Mouse (Mus musculus) midbrain, postnatal 0 days (tissue): ENCODE results near the gene Card19. TPM values are rescaled to one million over a fixed set of nuclear protein-coding genes. Genes with fewer than 3 reads are reported as not detected.

Experiments used
- ATAC-seq: fragments of 200-750 bp; cut with Nextera tagmentation; 2 replicates; pipeline ENCODE4 v1.8.0; 2017; ENCODE audit warnings: moderate number of reproducible peaks, mild to moderate bottlenecking, moderate TSS enrichment, moderate library complexity; ENCODE audit not compliant: low FRiP score
- DNase-seq: peaks from one replicate; pipeline ENCODE4 v3.0.0-alpha.2; 2015; ENCODE audit warnings: low spot score
- H3K27ac ChIP-seq: fragments of 300-500 bp; sonication (generic); 2 replicates; pipeline ENCODE4 v1.5.1; 2014; ENCODE audit warnings: low read depth, mild to moderate bottlenecking, low read length, mixed read lengths
- H3K27me3 ChIP-seq: fragments of 300-500 bp; sonication (generic); 2 replicates; pipeline ENCODE4 v1.6.1; 2014; ENCODE audit warnings: low read length, control low read depth, mixed read lengths; ENCODE audit not compliant: insufficient read depth
- H3K36me3 ChIP-seq: fragments of 300-500 bp; sonication (generic); 2 replicates; pipeline ENCODE4 v1.6.1; 2014; ENCODE audit warnings: low read length, control low read depth, mixed read lengths; ENCODE audit not compliant: insufficient read depth
- H3K4me1 ChIP-seq: fragments of 300-500 bp; sonication (generic); 2 replicates; pipeline ENCODE4 v1.6.1; 2014; ENCODE audit warnings: mild to moderate bottlenecking, control low read depth, antibody characterized with exemption, low read length, mixed read lengths; ENCODE audit not compliant: insufficient read depth
- H3K4me2 ChIP-seq: fragments of 300-500 bp; sonication (generic); 2 replicates; pipeline ENCODE4 v1.6.1; 2014; ENCODE audit warnings: low read depth, mild to moderate bottlenecking, low read length, mixed read lengths; ENCODE audit not compliant: poor library complexity, severe bottlenecking
- H3K4me3 ChIP-seq: fragments of 300-500 bp; sonication (generic); 2 replicates; pipeline ENCODE4 v1.5.1; 2014; ENCODE audit warnings: low read depth, mild to moderate bottlenecking, low read length, moderate library complexity
- H3K9ac ChIP-seq: fragments of 300-500 bp; sonication (generic); replicated peaks from 2 replicates; pipeline ENCODE4 v1.6.1; 2014; ENCODE audit warnings: mild to moderate bottlenecking, low read length, moderate library complexity, mixed read lengths; ENCODE audit not compliant: poor library complexity, severe bottlenecking
- H3K9me3 ChIP-seq: fragments of 300-500 bp; sonication (generic); 2 replicates; pipeline ENCODE4 v1.6.1; 2016; ENCODE audit warnings: low read length, control low read depth
- CTCF ChIP-seq: IDR thresholded peaks from 2 replicates; pipeline ENCODE4 v1.5.1; 2016; ENCODE audit warnings: antibody characterized with exemption, mild to moderate bottlenecking
- WGBS: fragments of 180-500 bp; shearing (Covaris S2); extraction: QIAGEN DNeasy Blood & Tissue Kit; methylation state at CpG from one replicate; pipeline ENCODE4 v1.1.7; 2014; 5-methylcytosine and 5-hydroxymethylcytosine counted together
- polyA plus RNA-seq: library from polyadenylated mRNA; unstranded; fragments of >200 nt; fragmentation: Nextera tagmentation; extraction: Ambion mirVana; gene quantifications from 2 replicates; pipeline ENCODE4 v1.2.1, GENCODE M21; 2015
- total RNA-seq: library from RNA; depleted of rRNA; stranded (reverse); fragments of >200 nt; gene quantifications from 2 replicates; pipeline ENCODE4 v1.2.3, GENCODE M21; 2014

Card19 gene
- total and polyA plus RNA-seq, 2 experiments from 2014 or later, result 32.7 to 44.5 TPM

- H3K4me2 ChIP-seq, result no peak overlapping the region
- H3K27ac ChIP-seq, result no peak overlapping the region
- H3K4me3 ChIP-seq, result no peak overlapping the region
- no peak for ATAC-seq
- DNase-seq, result no peak
- H3K36me3 ChIP-seq, result no peaks in the 10 kb centered on the region
- no peak for TF ChIP-seq CTCF
- no peak overlapping the region for H3K9ac ChIP-seq
- no peaks in the 10 kb centered on the region for H3K9me3 ChIP-seq
- H3K4me1 ChIP-seq, result no peaks in the 10 kb centered on the region
- 84% methylated on average over 5 of the region's 5 CpGs for WGBS
- no peaks in the 10 kb centered on the region for H3K27me3 ChIP-seq
Measured at GRCm38 (mm10) chr13:49180274-49180673, 35.6 kb downstream of the Card19 start.

- no peak overlapping the region for H3K9ac ChIP-seq
- TF ChIP-seq CTCF, result no peak
- H3K27me3 ChIP-seq, result no peaks in the 10 kb centered on the region
- H3K4me1 ChIP-seq, result no peaks in the 10 kb centered on the region
- no peaks in the 10 kb centered on the region for H3K9me3 ChIP-seq
- DNase-seq (peak; percentile 91), ATAC-seq (peak; percentile 84)
- no peak overlapping the region for H3K4me2 ChIP-seq
- H3K36me3 ChIP-seq, result no peaks in the 10 kb centered on the region
- no peak overlapping the region for H3K4me3 ChIP-seq
- no peak overlapping the region for H3K27ac ChIP-seq
- 66% methylated on average over 19 of the region's 19 CpGs for WGBS
Measured at GRCm38 (mm10) chr13:49178839-49179585, 36.8 kb downstream of the Card19 start.

GRCm38 (mm10) chr13:49175509-49175908 is 40.3 kb downstream of the Card19 start:
- 82% methylated on average over 10 of the region's 10 CpGs for WGBS
- H3K4me2 ChIP-seq, result no peak overlapping the region
- H3K4me3 ChIP-seq, result no peak overlapping the region
- H3K9me3 ChIP-seq, result no peaks in the 10 kb centered on the region
- H3K9ac ChIP-seq, result no peak overlapping the region
- DNase-seq (no peak), ATAC-seq (no peak)
- no peaks in the 10 kb centered on the region for H3K4me1 ChIP-seq
- no peaks in the 10 kb centered on the region for H3K36me3 ChIP-seq
- no peak overlapping the region for H3K27ac ChIP-seq
- H3K27me3 ChIP-seq, result no peaks in the 10 kb centered on the region
- TF ChIP-seq CTCF, result no peak

- H3K36me3 ChIP-seq, result no peaks in the 10 kb centered on the region
- 9% methylated on average over 12 of the region's 12 CpGs for whole genome bisulfite sequencing
- no peaks in the 10 kb centered on the region for H3K4me1 ChIP-seq
Measured at GRCm38 (mm10) chr13:49172971-49173596, 42.8 kb downstream of the Card19 start.

GRCm38 (mm10) chr13:49172335-49172734 is 43.5 kb downstream of the Card19 start:
- no peaks in the 10 kb centered on the region for H3K27me3 ChIP-seq
- no peak overlapping the region for H3K27ac ChIP-seq
- no peak overlapping the region for H3K9ac ChIP-seq
- ATAC-seq (peak; percentile 28; the same call in 1 of the 2 replicates), DNase-seq (peak; percentile 59)
- no peak overlapping the region for H3K4me2 ChIP-seq
- no peak overlapping the region for H3K4me3 ChIP-seq
- H3K36me3 ChIP-seq, result no peaks in the 10 kb centered on the region
- TF ChIP-seq CTCF, result no peak
- H3K9me3 ChIP-seq, result no peaks in the 10 kb centered on the region
- 84% methylated on average over 7 of the region's 7 CpGs for WGBS
- H3K4me1 ChIP-seq, result no peaks in the 10 kb centered on the region

More at GRCm38 (mm10) chr13:49172971-49173596, 42.8 kb downstream of the Card19 start:
- Histone ChIP-seq H3K9ac (no peak overlapping the region), H3K27ac (no peak overlapping the region), H3K27me3 (no peaks in the 10 kb centered on the region), H3K4me2 (no peak overlapping the region), H3K9me3 (no peaks in the 10 kb centered on the region), H3K4me3 (no peak overlapping the region)
- peak; percentile 92 for TF ChIP-seq CTCF
- DNase-seq (peak; percentile 82), ATAC-seq (peak; percentile 59)

- ATAC-seq, result no peak
- Histone ChIP-seq H3K4me1 (no peaks in the 10 kb centered on the region), H3K36me3 (no peaks in the 10 kb centered on the region), H3K9me3 (no peaks in the 10 kb centered on the region), H3K27ac (no peak overlapping the region), H3K4me3 (no peak overlapping the region), H3K4me2 (no peak overlapping the region), H3K9ac (no peak overlapping the region), H3K27me3 (no peaks in the 10 kb centered on the region)
- WGBS, result 69% methylated on average over 1 of the region's 1 CpGs
- DNase-seq, result no peak
- TF ChIP-seq CTCF, result no peak
Measured at GRCm38 (mm10) chr13:49171729-49172128, 44.1 kb downstream of the Card19 start.
